Mouse (Mus musculus): ENCODE data around the gene Hdgfl2. TPM values are rescaled to one million over a fixed set of nuclear protein-coding genes. Genes with fewer than 3 reads are reported as not detected.
A peak's percentile ranks its signal among the peaks of the same experiment; 100 is the strongest.

Hdgfl2 gene
- polyA plus RNA-seq, 1 experiment from 2014 or later, result 56.5 TPM

- 21% methylated on average over 17 of the region's 21 CpGs for WGBS
Measured at GRCm38 (mm10) chr17:56133457-56134363, 54.3 kb downstream of the Hdgfl2 start.

GRCm38 (mm10) chr17:56134463-56134971 lies 55.1 kb downstream of the Hdgfl2 start:
- H3K9ac ChIP-seq (ENCODE audit: low read length), result peak overlapping the region; percentile 28
- WGBS, result 2% methylated on average over 27 of the region's 27 CpGs
- H3K36me3 ChIP-seq (ENCODE audit: control insufficient read depth, insufficient read depth, low read length), result no peaks in the 10 kb centered on the region
- peaks cover 6 to 20% of the 10 kb centered on the region in 2 experiments; a peak in 3 of 4 replicates for H3K4me1 ChIP-seq (ENCODE audit: control insufficient read depth in 2 of 2, insufficient read depth in 2 of 2, low read length in 2 of 2)
- peak overlapping the region in 1 of 2 experiments; percentile 41; a peak in 1 of 4 replicates for H3K27ac ChIP-seq (replicated peaks in 1 of 2; ENCODE audit: control insufficient read depth in 1 of 2, insufficient read depth in 1 of 2, low read depth in 2 of 2, low read length in 2 of 2)
- ATAC-seq (ENCODE audit: insufficient number of reproducible peaks, insufficient read depth, low FRiP score, low read depth), result no peak; the same call in 1 of the 2 replicates
- peak overlapping the region; percentile 68 for H3K4me2 ChIP-seq (ENCODE audit: low read length)
- H3K9me3 ChIP-seq (ENCODE audit: control insufficient read depth, low read length), result peaks cover 7% of the 10 kb centered on the region; the same call in 1 of the 2 replicates
- H3K4me3 ChIP-seq (ENCODE audit: control insufficient read depth in 1 of 2, insufficient read depth in 1 of 2, low read depth in 1 of 2, low read length in 2 of 2), result peak overlapping the region; percentile 10 to 34
- peaks cover 26% of the 10 kb centered on the region for H3K27me3 ChIP-seq (ENCODE audit: control insufficient read depth, insufficient read depth, low read length)

More at GRCm38 (mm10) chr17:56133457-56134363, 54.3 kb downstream of the Hdgfl2 start:
- peak overlapping the region; percentile 11 to 34; a peak in 3 of 4 replicates for H3K4me3 ChIP-seq (ENCODE audit: control insufficient read depth in 1 of 2, insufficient read depth in 1 of 2, low read depth in 1 of 2, low read length in 2 of 2)
- H3K9me3 ChIP-seq (ENCODE audit: control insufficient read depth, low read length), result peaks cover 7% of the 10 kb centered on the region; the same call in 1 of the 2 replicates
- H3K9ac ChIP-seq (ENCODE audit: low read length), result peak overlapping the region; percentile 28; the same call in 1 of the 2 replicates
- H3K4me2 ChIP-seq (ENCODE audit: low read length), result peak overlapping the region; percentile 68
- H3K36me3 ChIP-seq (ENCODE audit: control insufficient read depth, insufficient read depth, low read length), result no peaks in the 10 kb centered on the region
- peak overlapping the region; percentile 65 to 77 for H3K27ac ChIP-seq (replicated peaks in 1 of 2; ENCODE audit: control insufficient read depth in 1 of 2, insufficient read depth in 1 of 2, low read depth in 2 of 2, low read length in 2 of 2)
- ATAC-seq (ENCODE audit: insufficient number of reproducible peaks, insufficient read depth, low FRiP score, low read depth), result peak; percentile 60
- H3K4me1 ChIP-seq (ENCODE audit: control insufficient read depth in 2 of 2, insufficient read depth in 2 of 2, low read length in 2 of 2), result peaks cover 6 to 17% of the 10 kb centered on the region in 2 experiments; a peak in 3 of 4 replicates
- peaks cover 17% of the 10 kb centered on the region for H3K27me3 ChIP-seq (ENCODE audit: control insufficient read depth, insufficient read depth, low read length)

- WGBS, result 69% methylated on average over 7 of the region's 7 CpGs
- H3K9ac ChIP-seq (ENCODE audit: low read length), result no peak overlapping the region
- H3K36me3 ChIP-seq (ENCODE audit: control insufficient read depth, insufficient read depth, low read length), result no peaks in the 10 kb centered on the region
- 0 out of 2 replicates have a peak, but pooled peaks cover under 1% of the 10 kb centered on the region for H3K9me3 ChIP-seq (ENCODE audit: control insufficient read depth, low read length)
- H3K27ac ChIP-seq (replicated peaks in 1 of 2; ENCODE audit: control insufficient read depth in 1 of 2, insufficient read depth in 1 of 2, low read depth in 2 of 2, low read length in 2 of 2), result no peak overlapping the region
- no peak overlapping the region for H3K4me3 ChIP-seq (ENCODE audit: control insufficient read depth in 1 of 2, insufficient read depth in 1 of 2, low read depth in 1 of 2, low read length in 2 of 2)
- peaks cover 46% of the 10 kb centered on the region for H3K27me3 ChIP-seq (ENCODE audit: control insufficient read depth, insufficient read depth, low read length)
- peaks cover 8 to 26% of the 10 kb centered on the region in 2 experiments; a peak in 3 of 4 replicates for H3K4me1 ChIP-seq (ENCODE audit: control insufficient read depth in 2 of 2, insufficient read depth in 2 of 2, low read length in 2 of 2)
- no peak overlapping the region for H3K4me2 ChIP-seq (ENCODE audit: low read length)
- no peak for ATAC-seq (ENCODE audit: insufficient number of reproducible peaks, insufficient read depth, low FRiP score, low read depth)
Measured at GRCm38 (mm10) chr17:56136558-56136957, 57.1 kb downstream of the Hdgfl2 start.

GRCm38 (mm10) chr17:56137839-56138613 lies 58.6 kb downstream of the Hdgfl2 start:
- WGBS, result 18% methylated on average over 25 of the region's 25 CpGs
- H3K4me3 ChIP-seq (ENCODE audit: control insufficient read depth in 1 of 2, insufficient read depth in 1 of 2, low read depth in 1 of 2, low read length in 2 of 2), result no peak overlapping the region
- H3K4me1 ChIP-seq (ENCODE audit: control insufficient read depth in 2 of 2, insufficient read depth in 2 of 2, low read length in 2 of 2), result peaks cover 8 to 32% of the 10 kb centered on the region in 2 experiments; a peak in 3 of 4 replicates
- no peaks in the 10 kb centered on the region for H3K36me3 ChIP-seq (ENCODE audit: control insufficient read depth, insufficient read depth, low read length)
- no peak overlapping the region for H3K27ac ChIP-seq (replicated peaks in 1 of 2; ENCODE audit: control insufficient read depth in 1 of 2, insufficient read depth in 1 of 2, low read depth in 2 of 2, low read length in 2 of 2)
- ATAC-seq (ENCODE audit: insufficient number of reproducible peaks, insufficient read depth, low FRiP score, low read depth), result no peak
- peaks cover 61% of the 10 kb centered on the region for H3K27me3 ChIP-seq (ENCODE audit: control insufficient read depth, insufficient read depth, low read length)
- peak overlapping the region; percentile 31; the same call in 1 of the 2 replicates for H3K4me2 ChIP-seq (ENCODE audit: low read length)
- H3K9ac ChIP-seq (ENCODE audit: low read length), result no peak overlapping the region
- no peaks in the 10 kb centered on the region for H3K9me3 ChIP-seq (ENCODE audit: control insufficient read depth, low read length)

GRCm38 (mm10) chr17:56139355-56139754 lies 59.9 kb downstream of the Hdgfl2 start:
- Histone ChIP-seq H3K4me2 (ENCODE audit: low read length) (peak overlapping the region; percentile 99), H3K9ac (ENCODE audit: low read length) (peak overlapping the region; percentile 62), H3K27me3 (ENCODE audit: control insufficient read depth, insufficient read depth, low read length) (peaks cover 74% of the 10 kb centered on the region), H3K36me3 (ENCODE audit: control insufficient read depth, insufficient read depth, low read length) (no peaks in the 10 kb centered on the region), H3K4me1 (ENCODE audit: control insufficient read depth in 2 of 2, insufficient read depth in 2 of 2, low read length in 2 of 2) (peaks cover 4 to 20% of the 10 kb centered on the region in 2 experiments; a peak in 3 of 4 replicates), H3K27ac (replicated peaks in 1 of 2; ENCODE audit: control insufficient read depth in 1 of 2, insufficient read depth in 1 of 2, low read depth in 2 of 2, low read length in 2 of 2) (no peak overlapping the region), H3K4me3 (ENCODE audit: control insufficient read depth in 1 of 2, insufficient read depth in 1 of 2, low read depth in 1 of 2, low read length in 2 of 2) (peak overlapping the region; percentile 50 to 67; a peak in 3 of 4 replicates), H3K9me3 (ENCODE audit: control insufficient read depth, low read length) (no peaks in the 10 kb centered on the region)
- 8% methylated on average over 21 of the region's 21 CpGs for WGBS
- ATAC-seq (ENCODE audit: insufficient number of reproducible peaks, insufficient read depth, low FRiP score, low read depth), result no peak

- 1% methylated on average over 75 of the region's 79 CpGs for WGBS
- H3K9ac ChIP-seq (ENCODE audit: low read length), result peak within 1 kb of the TSS; percentile 62
- H3K9me3 ChIP-seq (ENCODE audit: control insufficient read depth, low read length), result no peaks in the 10 kb centered on the region
- H3K4me3 ChIP-seq (ENCODE audit: control insufficient read depth in 1 of 2, insufficient read depth in 1 of 2, low read depth in 1 of 2, low read length in 2 of 2), result peak within 1 kb of the TSS; percentile 50 to 67
- H3K4me1 ChIP-seq (ENCODE audit: control insufficient read depth in 2 of 2, insufficient read depth in 2 of 2, low read length in 2 of 2), result peaks cover 4 to 18% of the 10 kb centered on the region in 2 experiments; a peak in 3 of 4 replicates
- ATAC-seq (ENCODE audit: insufficient number of reproducible peaks, insufficient read depth, low FRiP score, low read depth), result no peak
- H3K27me3 ChIP-seq (ENCODE audit: control insufficient read depth, insufficient read depth, low read length), result peaks cover 81% of the 10 kb centered on the region
- H3K4me2 ChIP-seq (ENCODE audit: low read length), result peak within 1 kb of the TSS; percentile 99
- no peak within 1 kb of the TSS for H3K27ac ChIP-seq (replicated peaks in 1 of 2; ENCODE audit: control insufficient read depth in 1 of 2, insufficient read depth in 1 of 2, low read depth in 2 of 2, low read length in 2 of 2)
- H3K36me3 ChIP-seq (ENCODE audit: control insufficient read depth, insufficient read depth, low read length), result no peaks in the 10 kb centered on the region
Measured at GRCm38 (mm10) chr17:56139858-56140595, 60.6 kb downstream of the Hdgfl2 start, which contains the start of gene Sema6b. Gene Sema6b (minus strand): TSS chr17:56140343.

Data from heart, embryonic 14.5 days (tissue).